Mouse (Mus musculus) mouse trophoblast stem cell (cell line): Measurements from ENCODE around the gene Eogt.

Experiments used
- in situ Hi-C, 2 experiments: fragments of 300-500 bp; cut with MseI, MboI; formaldehyde crosslinking; loops; 2 replicates in 1 of 2; 3 replicates in 1 of 2; pipeline ENCODE4 v1.15.1; 2025

Gene Eogt

DNA sequence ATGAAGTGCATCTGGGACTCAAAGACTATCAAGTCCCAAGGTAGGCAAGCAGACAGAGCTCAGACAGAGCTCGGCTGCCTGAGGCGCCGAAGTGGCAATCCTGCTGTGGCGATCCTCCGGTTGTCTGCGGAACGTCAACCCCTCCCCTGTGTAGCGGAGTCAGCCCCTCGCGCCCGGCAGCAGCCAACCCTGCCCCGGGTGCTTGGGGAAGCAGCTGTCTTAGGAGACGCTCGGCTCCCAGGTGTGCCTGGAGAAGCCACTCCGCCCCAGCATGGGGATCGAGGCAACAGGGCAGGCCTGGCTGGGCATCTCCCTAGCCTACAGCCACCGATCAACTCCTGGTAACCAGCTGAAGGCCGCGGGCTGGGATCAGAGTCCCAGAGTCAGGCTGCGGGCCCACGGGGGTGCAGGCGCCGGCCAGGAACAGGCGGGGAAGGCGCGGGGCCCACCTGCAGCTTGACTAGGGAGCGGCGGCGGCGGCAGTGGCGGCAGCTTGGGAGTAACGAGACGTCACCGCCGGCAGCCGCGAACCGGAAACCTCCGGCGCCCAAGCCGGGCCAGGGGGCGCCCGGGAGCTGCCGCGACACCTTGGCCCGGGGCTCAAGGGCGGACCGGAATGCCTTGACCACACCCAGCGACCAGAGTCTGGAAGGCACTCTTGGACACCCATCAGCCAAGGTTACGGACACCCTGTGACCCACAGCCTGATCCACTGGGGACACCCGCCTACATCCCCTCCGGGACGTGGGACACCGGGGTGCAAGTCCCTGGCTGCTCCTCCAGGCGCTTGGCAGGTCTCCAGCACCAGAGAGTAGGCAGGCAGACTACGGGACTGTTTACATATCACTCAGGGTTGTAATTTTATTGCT lies at the start of gene Eogt:
Eogt (minus strand) TSS at position 800 of the 869 bp plus-strand sequence.
- in situ Hi-C loops = no loop called here

DNA sequence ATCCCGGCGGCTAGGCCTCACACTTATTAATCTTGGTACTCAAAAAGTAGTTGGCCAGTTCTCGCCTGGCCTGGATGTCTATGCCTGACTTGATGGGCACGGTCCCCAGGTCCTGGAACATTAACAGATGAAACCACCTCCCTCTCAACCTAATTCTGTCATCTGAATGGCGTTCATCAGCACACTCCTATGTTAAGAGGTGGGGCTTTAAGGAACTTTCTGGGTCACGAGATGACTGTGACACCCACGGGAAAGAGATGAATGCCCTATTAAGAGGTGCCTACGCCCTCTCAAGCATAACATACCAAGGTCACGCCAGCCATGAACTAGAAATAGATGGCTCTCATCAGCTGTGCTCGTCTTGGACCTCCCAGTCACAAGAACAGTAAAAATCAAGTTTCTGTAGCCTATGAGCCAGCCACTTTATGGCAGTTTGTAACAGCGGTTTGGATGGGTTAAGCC lies 30.4 kb upstream of the Eogt start:
- in situ Hi-C loops = no loop called here

DNA sequence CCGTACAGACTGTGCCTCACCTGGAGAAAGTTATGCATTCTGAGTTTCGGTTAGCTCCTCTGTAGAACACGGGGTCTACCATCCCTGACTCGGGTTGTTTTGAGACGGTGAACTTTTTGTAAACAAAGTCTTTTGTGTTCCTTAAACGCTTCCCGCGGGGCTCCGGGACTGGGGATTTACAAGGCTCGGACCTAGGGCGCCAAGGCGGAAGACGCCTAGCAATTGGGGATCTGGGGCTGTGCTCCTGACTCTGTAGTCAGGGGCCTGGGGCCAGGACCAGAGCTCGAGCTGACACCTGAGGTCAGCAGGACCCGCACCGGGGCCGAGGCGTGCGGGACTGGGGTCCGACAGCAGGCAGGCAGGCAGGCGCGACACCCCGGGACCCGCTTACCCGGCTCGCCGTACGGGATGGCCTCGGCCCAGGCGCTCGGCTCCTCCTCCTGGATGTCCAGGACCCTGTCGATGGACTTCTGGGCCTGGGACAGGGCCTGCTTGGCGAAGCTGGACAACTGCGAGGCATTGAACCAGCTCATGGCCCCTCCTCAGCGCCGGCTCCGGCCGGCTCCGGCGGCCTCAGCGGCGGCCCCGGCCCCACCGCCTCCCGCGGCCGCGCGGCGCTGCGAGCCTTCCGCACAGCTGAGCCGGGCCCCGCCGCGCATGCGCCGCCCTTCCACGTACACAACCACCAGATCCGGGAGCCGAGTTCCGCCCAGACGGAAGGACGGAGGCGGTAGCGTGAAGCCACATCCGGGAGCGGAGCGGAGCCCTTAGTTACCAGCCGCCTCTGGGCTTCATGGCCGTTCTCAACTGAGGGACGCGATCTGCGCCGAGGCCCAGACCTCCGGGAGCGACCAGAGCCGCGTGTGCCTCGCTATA lies 29.7 kb upstream of the Eogt start, which contains the start of gene Tmf1:
Tmf1 (minus strand) TSS at position 632 of the 876 bp plus-strand sequence.
- in situ Hi-C loops = no loop called here

- in situ Hi-C loops = no loop called here
Measured at GRCm38 (mm10) chr6:97175716-97176115, 26.7 kb upstream of the Eogt start.

DNA sequence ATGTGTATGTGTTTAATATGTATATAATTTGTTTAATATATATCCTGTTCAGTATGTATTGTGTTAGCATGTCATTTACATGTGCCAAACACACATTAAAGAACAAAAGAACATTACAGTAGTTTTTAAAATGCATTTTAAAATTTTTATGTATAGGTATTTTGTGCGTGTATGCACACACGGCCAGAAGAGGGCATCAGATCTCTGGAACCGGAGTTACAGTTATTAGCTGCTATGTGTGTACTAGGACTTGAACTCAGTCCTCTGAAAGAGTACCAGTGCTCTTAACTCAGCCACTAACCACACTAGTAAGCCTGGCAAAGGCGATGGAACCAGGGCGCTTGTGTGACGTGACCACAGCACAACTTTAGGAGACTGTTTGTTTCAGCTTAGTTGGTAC lies 1.2 kb upstream of the Eogt start:
- in situ Hi-C loops = no loop called here

- in situ Hi-C loops = no loop called here
Measured at GRCm38 (mm10) chr6:97149721-97150120, 739 bp upstream of the Eogt start.

- in situ Hi-C loops = no loop called here
Measured at GRCm38 (mm10) chr6:97147755-97148382, 1.1 kb downstream of the Eogt start.

GRCm38 (mm10) chr6:97145156-97145555 lies 3.8 kb downstream of the Eogt start:
- in situ Hi-C loops = no loop called here

- in situ Hi-C loops = no loop called here
Measured at GRCm38 (mm10) chr6:97144359-97144758, 4.6 kb downstream of the Eogt start.

DNA sequence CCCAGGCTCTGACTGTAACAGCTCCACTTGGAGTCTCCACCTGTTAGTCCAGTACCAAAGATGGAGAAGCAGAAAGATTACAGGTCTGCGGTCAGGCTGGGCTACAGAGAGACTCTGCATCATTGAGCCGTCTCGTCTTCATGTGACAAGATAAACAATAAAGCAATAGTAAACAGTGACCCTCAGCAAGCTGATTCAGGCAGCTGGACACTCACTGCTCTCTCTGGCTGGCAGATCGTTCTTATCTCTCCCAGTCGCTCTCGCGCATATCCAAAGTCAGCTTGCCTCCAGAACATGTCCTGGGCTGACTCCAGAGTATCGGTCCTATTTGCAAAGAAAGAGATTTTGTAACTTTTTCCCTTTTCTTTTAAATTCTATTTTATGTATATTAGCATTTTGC lies 6.4 kb downstream of the Eogt start:
- in situ Hi-C loops = no loop called here

DNA sequence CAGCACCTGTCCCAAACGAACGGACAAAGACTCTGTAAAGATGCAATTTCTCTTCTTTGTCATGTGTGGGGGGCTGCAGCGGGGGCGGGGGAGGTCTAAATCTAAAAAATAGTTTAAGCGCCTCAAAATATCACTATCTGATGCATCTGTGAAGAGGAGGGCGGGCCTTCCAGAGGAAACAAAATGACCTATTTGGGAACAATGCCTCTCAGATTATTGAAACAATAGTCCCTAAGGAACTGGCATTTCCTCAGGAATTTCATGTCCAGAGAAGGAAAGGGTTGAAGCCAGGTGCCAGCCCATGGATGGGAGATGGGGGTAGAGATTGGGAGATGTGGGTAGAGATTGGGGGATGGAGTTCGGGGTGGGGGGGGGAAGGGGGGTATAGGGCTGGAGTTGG lies 7.2 kb downstream of the Eogt start:
- in situ Hi-C loops = no loop called here

DNA sequence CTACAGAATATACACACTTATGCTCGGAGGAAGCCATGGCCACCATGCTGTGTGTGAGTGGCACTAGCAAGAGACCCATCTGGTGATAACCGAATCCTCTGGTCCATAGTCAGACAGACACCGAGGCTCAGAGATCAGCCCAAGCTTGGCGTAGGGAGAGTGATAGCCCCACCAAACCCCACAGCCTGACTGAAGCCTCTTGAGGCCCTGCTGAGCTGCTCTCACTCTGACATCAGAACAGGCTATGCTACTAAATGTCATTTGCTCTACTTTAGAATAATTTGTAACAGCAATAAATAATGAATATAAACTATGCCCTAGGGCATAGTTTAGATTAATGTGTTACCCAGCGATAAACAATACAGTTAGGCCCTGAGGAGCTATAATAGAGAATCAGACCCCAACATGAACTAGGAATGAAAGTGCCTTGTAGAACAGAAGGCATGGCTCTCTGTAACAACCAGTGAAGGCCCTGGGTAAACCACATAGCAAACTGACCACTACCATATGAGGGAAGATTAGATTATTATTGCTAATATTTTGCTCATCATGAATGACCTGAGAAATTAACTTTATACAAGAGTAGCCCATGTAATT lies 16.2 kb downstream of the Eogt start:
- in situ Hi-C loops = no loop called here

GRCm38 (mm10) chr6:97131808-97132207 lies 17.2 kb downstream of the Eogt start:
- in situ Hi-C loops = no loop called here

DNA sequence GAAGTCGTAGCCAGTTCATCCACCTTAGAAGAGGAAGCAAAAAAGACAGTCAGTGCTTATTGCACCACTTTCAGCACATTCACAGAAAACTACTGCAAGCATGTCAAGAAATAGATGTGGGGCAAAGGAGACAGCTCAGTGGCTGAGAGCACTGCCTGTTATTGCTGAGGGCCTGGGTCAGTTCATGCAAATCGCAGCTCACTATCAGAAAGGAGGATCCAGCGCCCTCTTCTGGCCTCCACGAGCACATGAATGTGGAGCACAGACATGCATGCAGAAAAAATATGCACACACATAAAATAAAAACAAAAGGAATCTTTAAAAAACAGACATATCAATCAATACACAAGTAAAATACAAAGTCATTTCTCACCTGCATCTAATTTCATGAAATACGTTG lies 18.0 kb downstream of the Eogt start:
- in situ Hi-C loops = no loop called here

DNA sequence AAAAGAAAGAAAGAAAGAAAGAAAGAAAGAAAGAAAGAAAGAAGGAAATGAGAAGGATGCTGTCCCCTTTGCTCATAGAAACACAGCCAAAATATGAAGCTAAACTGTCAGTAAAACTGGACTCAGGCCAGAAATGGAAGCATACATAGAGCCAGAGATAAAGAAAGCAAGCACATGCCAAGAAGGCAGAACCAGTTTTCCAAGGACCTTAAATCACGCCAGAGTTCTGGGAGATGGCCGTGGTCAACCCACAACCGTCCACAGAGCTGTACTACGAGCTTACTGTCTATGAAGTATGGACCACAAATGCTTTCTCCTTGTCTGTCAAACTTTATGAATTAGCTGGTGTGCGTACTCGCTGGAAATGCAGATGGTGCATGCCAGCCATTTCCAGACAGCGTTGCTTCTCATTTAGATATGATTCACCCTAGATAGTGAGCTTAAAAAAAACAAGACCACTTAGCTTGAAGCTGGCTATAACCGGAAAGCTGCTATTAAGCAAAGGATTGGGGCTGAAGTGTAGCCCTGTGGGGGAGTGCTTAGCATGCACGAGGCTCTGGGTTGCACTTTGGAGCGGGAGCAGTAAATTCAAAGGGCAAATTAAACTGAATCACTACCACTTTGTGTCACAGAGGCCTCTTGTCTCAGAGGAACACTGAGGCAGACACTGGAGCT lies 24.5 kb downstream of the Eogt start:
- in situ Hi-C loops = no loop called here

DNA sequence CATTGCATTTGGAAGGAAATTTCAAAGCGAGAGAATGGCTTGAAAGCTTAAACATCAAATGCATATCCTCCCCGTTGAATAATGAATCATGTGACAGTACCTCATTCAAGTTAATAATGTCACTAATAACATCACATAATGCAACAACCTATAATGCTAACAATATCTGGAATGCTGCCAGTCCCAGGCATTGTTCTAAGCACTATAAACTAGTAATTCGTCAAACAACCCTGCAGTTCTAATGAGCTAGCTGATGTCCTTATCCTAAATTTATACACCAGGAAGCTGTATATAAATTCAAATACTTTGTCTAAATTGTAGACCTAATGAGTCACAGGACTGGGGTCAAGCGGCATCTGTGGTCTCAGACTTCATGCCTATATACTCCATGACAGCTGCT lies 28.1 kb downstream of the Eogt start:
- in situ Hi-C loops = no loop called here

DNA sequence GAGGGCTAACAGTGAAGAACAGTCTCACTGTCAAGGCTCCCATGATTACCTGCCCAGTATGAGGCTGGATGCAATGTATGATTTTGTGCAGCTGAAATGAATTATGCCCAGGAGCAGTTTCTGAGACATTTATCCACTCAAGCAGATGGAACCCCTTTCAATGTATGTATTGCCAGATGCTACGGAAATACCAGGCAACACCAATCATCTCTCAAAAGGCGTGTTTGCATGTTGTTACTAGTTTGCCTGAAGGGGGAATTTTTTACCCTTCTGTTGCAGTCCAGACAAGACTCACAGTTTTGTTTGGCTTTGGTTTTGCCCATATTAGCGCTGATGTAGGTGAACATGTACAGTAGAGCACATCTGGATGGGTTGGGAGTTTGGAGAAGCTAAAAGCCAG lies 30.7 kb downstream of the Eogt start:
- in situ Hi-C loops = no loop called here

GRCm38 (mm10) chr6:97116896-97117295 lies 32.1 kb downstream of the Eogt start:
- in situ Hi-C loops = no loop called here

- in situ Hi-C loops = no loop called here
Measured at GRCm38 (mm10) chr6:97114821-97115220, 34.2 kb downstream of the Eogt start.

DNA sequence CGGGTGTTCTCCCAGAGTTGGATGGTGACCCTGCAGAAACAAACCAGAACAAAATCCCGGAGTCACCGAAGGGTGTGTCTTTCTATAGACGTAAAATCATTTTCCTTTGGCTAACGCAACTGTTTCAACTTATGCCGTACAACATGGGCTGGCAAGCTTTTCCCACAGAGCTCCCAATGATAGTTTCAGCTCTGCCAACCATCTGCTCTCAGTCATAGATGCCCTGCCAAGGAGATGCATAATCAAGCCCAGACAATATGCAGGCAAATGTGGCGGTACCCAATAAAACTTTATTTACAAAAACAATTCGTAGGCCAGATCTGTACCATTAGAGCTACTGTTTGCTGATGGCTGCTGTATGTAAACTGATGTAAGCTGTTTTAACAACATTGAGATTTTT lies 36.8 kb downstream of the Eogt start:
- in situ Hi-C loops = no loop called here

GRCm38 (mm10) chr6:97106777-97107176 lies 42.2 kb downstream of the Eogt start:
- in situ Hi-C loops = loop anchor here in 1 of 2 experiments (10.0 kb wide), 1 partner anchor 82 kb away; no protein-coding TSS in a partner anchor
